Mouse (Mus musculus) olfactory bulb, adult 2 months (tissue): ENCODE measurements at regions not wholly inside any gene's neighbourhood (a gene's known extent, or its start where the extent isn't known, plus 50 kb on each side); places are given as distances from the start of the nearest gene placed in this dataset.
"Not testable (repeated sequence)": the region's sequence is repeated elsewhere in the genome, so short reads cannot be mapped to it uniquely, and the experiment has no call there.

ENCODE experiments used
- H3K27ac ChIP-seq: fragments of 200-500 bp; 2 replicates; pipeline ENCODE4 v1.5.1; 2012; ENCODE audit warnings: low read depth, low read length; ENCODE audit not compliant: insufficient read depth
- H3K4me1 ChIP-seq: fragments of 200-500 bp; 2 replicates; pipeline ENCODE4 v1.6.1; 2012; ENCODE audit warnings: low read length; ENCODE audit not compliant: control insufficient read depth, insufficient read depth
- H3K4me3 ChIP-seq: fragments of 200-500 bp; 2 replicates; pipeline ENCODE4 v1.5.1; 2012; ENCODE audit warnings: mild to moderate bottlenecking, low read depth, low read length, moderate library complexity; ENCODE audit not compliant: insufficient read depth
- CTCF ChIP-seq: fragments of 200-500 bp; IDR thresholded peaks from 2 replicates; pipeline ENCODE4 v1.5.1; 2012; ENCODE audit warnings: low read depth, mild to moderate bottlenecking, low read length, moderate library complexity; ENCODE audit not compliant: insufficient read depth
- POLR2A ChIP-seq: fragments of 200-500 bp; IDR thresholded peaks from 2 replicates; pipeline ENCODE4 v1.6.1; 2012; ENCODE audit warnings: mild to moderate bottlenecking, low read depth, low read length, moderate library complexity; ENCODE audit not compliant: insufficient read depth
- WGBS: fragments of 180-500 bp; shearing (Covaris S2); methylation state at CpG from one replicate; pipeline ENCODE4 v1.1.7; 2018; 5-methylcytosine and 5-hydroxymethylcytosine counted together

DNA sequence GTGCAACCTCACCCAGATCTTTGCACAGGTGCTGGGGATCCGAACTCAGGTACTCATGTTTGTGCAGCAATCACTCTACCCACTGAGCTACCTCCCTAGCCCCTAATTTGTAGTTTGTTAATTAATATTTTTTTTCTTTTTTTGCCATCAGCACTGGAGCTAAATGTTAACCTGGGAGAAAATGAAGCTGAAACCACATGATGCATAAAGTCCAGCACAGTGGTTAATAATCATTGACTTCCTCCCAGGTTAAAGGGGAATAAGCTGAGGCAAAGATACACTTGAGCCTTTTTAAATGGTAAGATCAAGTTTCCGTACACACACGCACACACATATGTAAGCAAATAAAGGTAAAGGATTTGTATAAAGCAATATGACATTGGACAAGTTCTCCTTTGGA, 273.0 kb upstream of the Maf start:
- no peak for TF ChIP-seq POLR2A
- no peak for TF ChIP-seq CTCF
- no peaks in the 10 kb centered on the region for H3K4me1 ChIP-seq
- no peak overlapping the region for H3K4me3 ChIP-seq
- 98% methylated on average over 3 of the region's 3 CpGs for WGBS
- no peak overlapping the region for H3K27ac ChIP-seq

DNA sequence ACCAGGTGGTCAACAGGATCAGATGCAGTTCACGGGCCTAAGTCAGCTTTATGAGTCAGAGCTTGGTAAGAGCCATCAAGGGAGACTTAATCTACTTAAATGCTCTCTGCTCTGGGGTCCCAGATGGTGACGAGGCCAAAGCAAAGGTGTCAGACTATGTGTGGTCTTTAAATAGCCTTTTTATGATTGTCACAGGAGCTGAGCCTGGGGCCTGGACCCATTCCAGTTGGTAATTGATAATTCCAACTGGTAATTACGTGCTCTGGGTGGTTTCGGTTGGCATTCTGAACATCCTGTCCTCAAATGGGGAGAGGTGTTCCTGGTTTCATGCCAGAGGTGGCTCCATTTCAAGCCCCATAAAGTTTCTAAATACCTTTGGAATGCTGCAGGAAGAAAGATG, 269.6 kb upstream of the Maf start:
- 73% methylated on average over 4 of the region's 4 CpGs for WGBS
- H3K4me3 ChIP-seq, result no peak overlapping the region
- no peaks in the 10 kb centered on the region for H3K4me1 ChIP-seq
- TF ChIP-seq CTCF (no peak), POLR2A (no peak)
- H3K27ac ChIP-seq, result no peak overlapping the region

DNA sequence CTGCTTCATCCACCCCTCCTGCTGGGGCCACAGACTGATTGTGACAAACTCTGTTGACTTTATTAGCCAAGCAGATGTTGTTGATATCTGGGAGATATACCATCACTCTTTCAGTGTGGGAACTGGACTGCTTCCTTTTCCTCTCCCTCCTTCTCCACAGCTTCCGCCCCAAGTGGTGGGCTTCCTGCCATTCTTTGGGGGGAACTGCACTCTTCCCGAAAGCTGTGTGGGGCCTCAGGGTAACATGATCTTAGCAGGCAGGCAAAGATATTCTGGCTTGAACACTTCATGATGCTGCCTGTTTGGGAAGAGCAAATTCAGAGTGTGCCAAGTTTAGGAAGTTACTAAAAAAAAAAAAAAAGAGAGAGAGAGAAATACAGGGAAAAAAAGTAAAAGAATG, 267.1 kb upstream of the Maf start:
- H3K4me3 ChIP-seq, result no peak overlapping the region
- H3K4me1 ChIP-seq, result no peaks in the 10 kb centered on the region
- TF ChIP-seq POLR2A (no peak), CTCF (no peak)
- WGBS, result 76% methylated on average over 2 of the region's 2 CpGs
- H3K27ac ChIP-seq, result no peak overlapping the region

DNA sequence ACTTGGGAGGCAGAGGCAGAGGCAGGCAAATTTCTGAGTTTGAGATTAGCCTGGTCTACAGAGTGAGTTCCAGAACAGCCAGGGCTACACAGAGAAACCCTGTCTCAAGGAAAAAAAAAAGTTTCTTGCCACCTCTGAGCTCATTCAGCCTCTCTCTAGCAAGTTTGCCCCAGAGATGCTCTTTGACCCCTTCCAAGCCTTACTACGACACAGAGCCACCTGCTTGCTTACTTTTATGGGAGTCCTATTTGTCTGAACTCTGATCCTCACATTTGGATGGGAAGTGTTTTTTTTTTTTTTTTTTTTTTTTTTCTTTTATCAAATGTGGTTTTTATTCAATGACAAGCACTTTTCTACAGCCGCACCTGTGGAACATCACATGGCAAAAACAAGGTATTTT, 263.8 kb upstream of the Maf start:
- H3K4me1 ChIP-seq, H3K4me3 ChIP-seq, H3K27ac ChIP-seq: not testable (repeated sequence)
- 92% methylated on average over 2 of the region's 2 CpGs for WGBS

DNA sequence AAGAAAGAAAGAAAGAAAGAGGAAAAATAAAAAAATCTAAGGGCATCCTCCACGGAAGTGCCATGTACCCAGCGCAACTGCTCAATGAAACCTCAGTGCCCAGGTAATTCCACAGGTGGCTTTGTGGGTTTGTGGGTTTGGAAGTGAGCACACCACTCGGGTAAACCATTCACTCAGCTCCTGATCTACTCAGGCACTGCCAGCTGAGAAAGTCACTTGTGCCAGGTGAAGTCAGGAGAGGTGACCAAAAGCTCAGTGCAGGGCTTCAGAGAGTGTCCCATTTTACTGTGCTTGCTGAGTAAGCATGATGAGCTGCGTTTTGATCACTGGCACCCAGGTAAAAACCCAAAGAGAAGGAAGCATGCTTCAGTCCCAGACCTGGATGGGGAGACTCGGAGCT, 260.5 kb upstream of the Maf start:
- WGBS, result 87% methylated on average over 5 of the region's 5 CpGs
- Histone ChIP-seq H3K4me3 (no peak overlapping the region), H3K4me1 (no peaks in the 10 kb centered on the region), H3K27ac (no peak overlapping the region)
- TF ChIP-seq POLR2A, result no peak
- no peak for TF ChIP-seq CTCF

DNA sequence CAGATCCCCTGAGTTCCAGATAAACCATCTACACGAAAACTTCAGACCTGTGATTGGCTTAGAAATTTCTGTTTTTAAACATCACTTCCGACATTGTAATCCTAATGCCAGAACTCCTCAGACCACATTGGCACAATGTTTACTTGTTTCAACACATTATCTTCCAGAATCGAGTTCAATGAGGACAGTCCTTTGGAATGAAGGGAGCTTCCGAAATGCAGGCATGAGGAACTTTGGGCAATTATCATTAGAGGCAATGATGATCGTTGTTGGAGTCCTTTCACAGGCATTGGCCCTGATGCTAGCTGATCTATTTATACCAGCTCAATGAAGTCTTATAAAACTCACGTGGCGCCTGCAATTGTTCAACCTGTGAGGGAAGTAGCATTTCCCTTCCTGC, 258.4 kb upstream of the Maf start:
- Histone ChIP-seq H3K27ac (no peak overlapping the region), H3K4me3 (no peak overlapping the region), H3K4me1 (no peaks in the 10 kb centered on the region)
- WGBS, result 81% methylated on average over 7 of the region's 7 CpGs
- TF ChIP-seq POLR2A, result no peak
- TF ChIP-seq CTCF, result no peak

DNA sequence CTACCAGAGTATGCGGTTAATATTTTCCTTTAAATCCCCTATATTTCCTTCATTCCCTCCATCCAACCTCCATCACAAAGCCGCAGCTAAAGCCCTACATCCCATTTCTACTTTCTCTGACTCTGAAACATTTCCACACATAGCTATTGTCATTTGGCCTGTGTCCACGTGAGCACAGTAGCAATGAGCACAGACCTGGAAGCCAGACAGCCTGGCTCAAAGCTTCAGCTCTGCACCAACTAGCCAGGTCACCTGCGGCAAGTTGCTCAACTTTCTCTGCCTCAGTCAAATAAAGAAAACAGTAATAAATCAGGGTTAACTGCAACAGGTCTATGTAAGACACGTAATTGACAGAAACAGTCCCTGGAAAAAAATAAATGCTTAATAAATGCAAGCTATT, 247.8 kb upstream of the Maf start:
- 80% methylated on average over 5 of the region's 5 CpGs for WGBS
- no peak overlapping the region for H3K27ac ChIP-seq
- TF ChIP-seq POLR2A (no peak), CTCF (no peak)

DNA sequence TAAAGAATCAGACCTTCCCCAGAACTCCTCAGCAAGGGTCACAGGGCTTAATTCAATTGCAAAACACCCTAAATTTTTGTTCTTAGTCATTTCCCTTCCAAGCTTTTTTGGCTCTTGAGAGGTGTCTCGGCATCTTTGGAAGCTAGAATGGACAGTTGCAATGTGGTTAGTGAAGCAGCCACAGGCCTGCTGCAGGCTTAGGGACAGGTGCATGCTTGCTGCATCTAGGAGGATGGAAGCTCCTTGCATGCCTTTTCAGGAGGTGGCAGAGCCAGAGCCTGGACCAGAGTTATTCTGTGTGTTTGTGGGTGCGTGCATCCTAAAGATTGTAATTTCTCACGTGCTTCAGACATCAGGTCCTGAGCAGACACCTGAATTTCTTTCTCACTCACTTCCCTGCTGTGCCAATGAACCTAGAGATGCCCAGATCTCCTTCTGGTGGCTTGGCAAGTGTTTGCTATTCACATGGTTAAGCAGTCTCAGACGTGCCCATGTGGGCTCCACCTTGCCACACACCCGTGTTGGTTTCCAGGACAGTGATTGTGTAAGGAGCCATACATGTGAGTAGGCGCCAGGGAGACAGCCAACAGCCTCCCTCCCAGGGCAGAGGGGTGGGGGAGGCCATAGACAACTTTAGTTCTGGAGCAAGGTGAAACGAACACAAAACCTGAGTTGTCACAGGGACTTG, 246.3 kb upstream of the Maf start:
- Histone ChIP-seq H3K4me1 (no peaks in the 10 kb centered on the region), H3K4me3 (no peak overlapping the region), H3K27ac (no peak overlapping the region)
- 91% methylated on average over 7 of the region's 7 CpGs for WGBS
- no peak for TF ChIP-seq CTCF
- no peak for TF ChIP-seq POLR2A

More for the DNA sequence above, 247.8 kb upstream of the Maf start:
- Histone ChIP-seq H3K4me3 (no peak overlapping the region), H3K4me1 (no peaks in the 10 kb centered on the region)

DNA sequence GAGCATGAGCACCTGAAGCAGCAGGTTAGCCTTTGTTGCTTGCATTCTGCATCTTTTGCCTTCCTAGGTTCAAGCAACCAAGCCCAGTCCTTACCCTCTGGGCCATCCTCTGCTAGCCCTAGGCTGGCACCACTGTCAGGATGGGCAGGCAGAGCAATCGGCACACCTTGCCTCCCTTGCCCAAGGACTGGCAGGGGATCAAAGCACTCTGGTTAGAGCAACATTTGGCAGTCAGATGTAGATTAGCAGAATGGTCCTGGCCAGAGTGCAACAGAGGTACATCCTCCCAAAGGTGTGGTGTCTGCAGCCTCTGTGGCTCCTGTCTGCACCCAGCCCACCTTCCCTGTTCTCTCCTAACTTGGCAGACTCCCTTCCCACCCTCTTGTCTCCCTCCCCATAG, 244.9 kb upstream of the Maf start:
- Histone ChIP-seq H3K27ac (no peak overlapping the region), H3K4me1 (no peaks in the 10 kb centered on the region), H3K4me3 (no peak overlapping the region)
- 84% methylated on average over 1 of the region's 1 CpGs for WGBS
- TF ChIP-seq POLR2A, result no peak
- TF ChIP-seq CTCF, result no peak

DNA sequence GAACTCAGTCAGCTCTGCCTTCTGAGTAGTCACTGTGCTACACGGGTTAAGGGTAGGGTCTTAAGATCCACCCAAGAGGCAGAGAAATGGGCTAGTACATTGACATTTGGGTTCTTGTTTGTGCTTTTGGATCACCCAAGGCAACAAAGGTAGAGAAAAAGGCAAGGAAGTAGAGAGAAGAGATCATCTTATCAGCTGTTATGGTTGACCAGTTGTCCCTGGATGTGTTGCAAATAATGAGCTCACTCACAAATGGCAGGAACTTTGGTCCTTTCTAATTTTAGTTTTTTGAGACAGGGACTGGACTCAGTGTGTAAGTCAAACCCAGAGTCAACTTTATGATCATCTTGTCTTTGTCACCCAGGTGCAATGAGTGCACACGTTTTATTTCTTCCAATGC, 241.3 kb upstream of the Maf start:
- Histone ChIP-seq H3K4me1 (no peaks in the 10 kb centered on the region), H3K27ac (no peak overlapping the region), H3K4me3 (no peak overlapping the region)
- TF ChIP-seq POLR2A (no peak), CTCF (no peak)
- 90% methylated on average over 2 of the region's 2 CpGs for WGBS
